Mouse (Mus musculus) kidney, embryonic 16.5 days (tissue): Measurements from ENCODE around the gene Vmn1r200. TPM values are rescaled to one million over a fixed set of nuclear protein-coding genes. Genes with fewer than 3 reads are reported as not detected.
"Not testable (repeated sequence)": the region's sequence is repeated elsewhere in the genome, so short reads cannot be mapped to it uniquely, and the experiment has no call there.

Experiments used
- ATAC-seq: fragments of 200-750 bp; cut with Nextera tagmentation; 2 replicates; pipeline ENCODE4 v1.8.0; 2017; ENCODE audit warnings: moderate TSS enrichment; ENCODE audit not compliant: low FRiP score, low TSS enrichment
- H3K27ac ChIP-seq: fragments of 300-500 bp; sonication (generic); 2 replicates; pipeline ENCODE4 v1.5.1; 2014; ENCODE audit warnings: low read length
- H3K27me3 ChIP-seq: fragments of 300-500 bp; sonication (generic); 2 replicates; pipeline ENCODE4 v1.6.1; 2014; ENCODE audit warnings: low read length, control low read depth, mixed read lengths; ENCODE audit not compliant: insufficient read depth
- H3K36me3 ChIP-seq: fragments of 300-500 bp; sonication (generic); 2 replicates; pipeline ENCODE4 v1.6.1; 2014; ENCODE audit warnings: low read length, control low read depth, mixed read lengths; ENCODE audit not compliant: insufficient read depth
- H3K4me1 ChIP-seq: fragments of 300-500 bp; sonication (generic); 2 replicates; pipeline ENCODE4 v1.6.1; 2014; ENCODE audit warnings: low read length, control low read depth, mixed read lengths; ENCODE audit not compliant: insufficient read depth
- H3K4me2 ChIP-seq: fragments of 300-500 bp; sonication (generic); replicated peaks from 2 replicates; pipeline ENCODE4 v1.6.1; 2014; ENCODE audit warnings: low read depth, low read length
- H3K4me3 ChIP-seq: fragments of 300-500 bp; sonication (generic); 2 replicates; pipeline ENCODE4 v1.5.1; 2014; ENCODE audit warnings: mild to moderate bottlenecking, low read length
- H3K9ac ChIP-seq: fragments of 300-500 bp; sonication (generic); replicated peaks from 2 replicates; pipeline ENCODE4 v1.6.1; 2014; ENCODE audit warnings: low read length
- H3K9me3 ChIP-seq: fragments of 300-500 bp; sonication (generic); 2 replicates; pipeline ENCODE4 v1.6.1; 2016; ENCODE audit warnings: low read length, control low read depth
- WGBS: fragments of 180-500 bp; shearing (Covaris S2); extraction: QIAGEN DNeasy Blood & Tissue Kit; methylation state at CpG from one replicate; pipeline ENCODE4 v1.1.7; 2014; 5-methylcytosine and 5-hydroxymethylcytosine counted together
- polyA plus RNA-seq: library from polyadenylated mRNA; unstranded; fragments of >200 nt; fragmentation: Nextera tagmentation; extraction: Ambion mirVana; gene quantifications from 2 replicates; pipeline ENCODE4 v1.2.1, GENCODE M21; 2015

Gene Vmn1r200
- polyA plus RNA-seq = not detected in 2 replicates

GRCm38 (mm10) chr13:22390073-22390472 is at the start of gene Vmn1r200:
Vmn1r200 (plus strand) TSS chr13:22390373.
- no peaks in the 10 kb centered on the region for H3K4me1 ChIP-seq
- no peak within 1 kb of the TSS for H3K9ac ChIP-seq
- no peak within 1 kb of the TSS for H3K27ac ChIP-seq
- no peak within 1 kb of the TSS for H3K4me2 ChIP-seq
- H3K36me3 ChIP-seq = no peaks in the 10 kb centered on the region
- 59% methylated on average over 3 of the region's 3 CpGs for WGBS
- H3K9me3 ChIP-seq = no peaks in the 10 kb centered on the region
- no peaks in the 10 kb centered on the region for H3K27me3 ChIP-seq
- ATAC-seq = no peak
- H3K4me3 ChIP-seq = no peak within 1 kb of the TSS

- H3K4me2 ChIP-seq = no peak within 1 kb of the TSS
These were observed 40.1 kb upstream of the Vmn1r200 start, which contains the start of gene Vmn1r198 for GRCm38 (mm10) chr13:22350064-22350463. Vmn1r198 (plus strand) TSS chr13:22350364.

GRCm38 (mm10) chr13:22350813-22351212 is 39.4 kb upstream of the Vmn1r200 start:
- Histone ChIP-seq H3K4me3 (no peak overlapping the region), H3K27ac (no peak overlapping the region), H3K4me1 (no peaks in the 10 kb centered on the region), H3K4me2 (no peak overlapping the region), H3K27me3 (no peaks in the 10 kb centered on the region), H3K9ac (no peak overlapping the region), H3K36me3 (no peaks in the 10 kb centered on the region), H3K9me3 (no peaks in the 10 kb centered on the region)
- ATAC-seq = no peak
- 81% methylated on average over 1 of the region's 1 CpGs for WGBS

More at GRCm38 (mm10) chr13:22350064-22350463, 40.1 kb upstream of the Vmn1r200 start, which contains the start of gene Vmn1r198:
- no peaks in the 10 kb centered on the region for H3K27me3 ChIP-seq
- H3K9ac ChIP-seq = no peak within 1 kb of the TSS
- H3K9me3 ChIP-seq = no peaks in the 10 kb centered on the region
- no peak within 1 kb of the TSS for H3K4me3 ChIP-seq
- ATAC-seq = no peak
- H3K36me3 ChIP-seq = no peaks in the 10 kb centered on the region
- no peaks in the 10 kb centered on the region for H3K4me1 ChIP-seq
- H3K27ac ChIP-seq = no peak within 1 kb of the TSS
- 22% methylated on average over 1 of the region's 1 CpGs for WGBS

- Histone ChIP-seq H3K27me3 (no peaks in the 10 kb centered on the region), H3K27ac (no peak within 1 kb of the TSS), H3K9ac (no peak within 1 kb of the TSS), H3K4me1 (no peaks in the 10 kb centered on the region), H3K4me2 (no peak within 1 kb of the TSS), H3K9me3 (no peaks in the 10 kb centered on the region), H3K4me3 (no peak within 1 kb of the TSS), H3K36me3 (no peaks in the 10 kb centered on the region)
- ATAC-seq = no peak
- 72% methylated on average over 2 of the region's 2 CpGs for WGBS
These were observed 10.7 kb upstream of the Vmn1r200 start, which contains the start of gene Vmn1r199 for GRCm38 (mm10) chr13:22379518-22379917. Vmn1r199 (plus strand) TSS chr13:22379818.

GRCm38 (mm10) chr13:22381128-22381527 is 9.0 kb upstream of the Vmn1r200 start:
- not testable (repeated sequence) for H3K9me3 ChIP-seq, H3K36me3 ChIP-seq, H3K9ac ChIP-seq, ATAC-seq, H3K4me2 ChIP-seq, H3K27ac ChIP-seq, H3K4me1 ChIP-seq, H3K27me3 ChIP-seq, H3K4me3 ChIP-seq
- 65% methylated on average over 3 of the region's 3 CpGs for WGBS

- H3K27me3 ChIP-seq = no peaks in the 10 kb centered on the region
- WGBS = 77% methylated on average over 3 of the region's 3 CpGs
- no peaks in the 10 kb centered on the region for H3K4me1 ChIP-seq
- no peaks in the 10 kb centered on the region for H3K36me3 ChIP-seq
- H3K4me3 ChIP-seq = no peak overlapping the region
- no peaks in the 10 kb centered on the region for H3K9me3 ChIP-seq
- no peak for ATAC-seq
- no peak overlapping the region for H3K4me2 ChIP-seq
- H3K27ac ChIP-seq = no peak overlapping the region
- H3K9ac ChIP-seq = no peak overlapping the region
These were observed 6.8 kb upstream of the Vmn1r200 start for GRCm38 (mm10) chr13:22383401-22383800.

- H3K4me2 ChIP-seq = no peak overlapping the region
- H3K36me3 ChIP-seq = no peaks in the 10 kb centered on the region
- H3K9ac ChIP-seq = no peak overlapping the region
- 76% methylated on average over 1 of the region's 1 CpGs for WGBS
- ATAC-seq = no peak
- H3K27me3 ChIP-seq = no peaks in the 10 kb centered on the region
- H3K4me3 ChIP-seq = no peak overlapping the region
- no peaks in the 10 kb centered on the region for H3K4me1 ChIP-seq
- no peak overlapping the region for H3K27ac ChIP-seq
- H3K9me3 ChIP-seq = no peaks in the 10 kb centered on the region
These were observed 3.1 kb upstream of the Vmn1r200 start for GRCm38 (mm10) chr13:22387050-22387449.

- Histone ChIP-seq H3K27me3 (no peaks in the 10 kb centered on the region), H3K9ac (no peak overlapping the region), H3K36me3 (no peaks in the 10 kb centered on the region), H3K9me3 (peaks cover 15% of the 10 kb centered on the region), H3K4me3 (no peak overlapping the region), H3K27ac (no peak overlapping the region), H3K4me2 (no peak overlapping the region), H3K4me1 (no peaks in the 10 kb centered on the region)
- no peak for ATAC-seq
- 50% methylated on average over 1 of the region's 1 CpGs for WGBS
These were observed 12.8 kb downstream of the Vmn1r200 start for GRCm38 (mm10) chr13:22402978-22403377.

Other genes with a start within 250 kb of the Vmn1r200 start
- not detected in 2 replicates for gene Vmn1r191, start 206.4 kb upstream of the Vmn1r200 start, polyA plus RNA-seq
- not detected in 2 replicates for gene Vmn1r192, start 199.2 kb upstream of the Vmn1r200 start, polyA plus RNA-seq
- gene Vmn1r193, start 167.2 kb upstream of the Vmn1r200 start, polyA plus RNA-seq = not detected in 2 replicates
- not detected in 2 replicates for gene Vmn1r194, start 146.2 kb upstream of the Vmn1r200 start, polyA plus RNA-seq
- not detected in 2 replicates for gene Vmn1r195, start 119.9 kb upstream of the Vmn1r200 start, polyA plus RNA-seq
- not detected in 2 replicates for gene Vmn1r196, start 100.5 kb upstream of the Vmn1r200 start, polyA plus RNA-seq
- gene Vmn1r197, start 65.8 kb upstream of the Vmn1r200 start, polyA plus RNA-seq = not detected in 2 replicates
- not detected in 2 replicates for gene Vmn1r198, start 40.0 kb upstream of the Vmn1r200 start, polyA plus RNA-seq
- gene Vmn1r199, start 10.6 kb upstream of the Vmn1r200 start, polyA plus RNA-seq = not detected in 2 replicates
- not detected in 2 replicates for gene Vmn1r201, start 81.5 kb downstream of the Vmn1r200 start, polyA plus RNA-seq
- not detected in 2 replicates for gene Vmn1r202, start 115.0 kb downstream of the Vmn1r200 start, polyA plus RNA-seq
- gene Vmn1r203, start 127.7 kb downstream of the Vmn1r200 start, polyA plus RNA-seq = not detected in 2 replicates
- not detected in 2 replicates for gene Vmn1r204, start 162.8 kb downstream of the Vmn1r200 start, polyA plus RNA-seq
- not detected in 2 replicates for gene Vmn1r205, start 202.6 kb downstream of the Vmn1r200 start, polyA plus RNA-seq
- not detected in 2 replicates for gene Vmn1r206, start 233.9 kb downstream of the Vmn1r200 start, polyA plus RNA-seq